Mouse (Mus musculus): ENCODE data around the gene P4hb.

DNA sequence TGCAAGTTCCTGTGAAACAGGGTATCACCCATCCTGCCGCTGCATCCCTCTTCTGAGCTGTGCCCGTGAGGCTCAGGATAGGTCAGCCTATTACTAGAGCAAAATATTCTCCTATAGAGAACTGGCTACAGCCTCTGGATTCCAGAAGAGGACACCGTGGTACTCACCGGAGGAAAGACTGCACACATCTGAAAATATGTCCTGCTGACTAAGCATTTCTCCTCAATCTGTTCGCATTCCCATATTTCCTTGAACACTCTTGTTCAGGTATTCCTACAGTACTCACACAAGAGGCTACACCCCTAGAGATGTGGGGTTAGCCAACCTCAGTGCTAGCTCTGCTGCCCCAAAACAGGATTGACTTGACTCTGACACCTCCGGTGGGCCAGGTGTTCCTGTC, 4.7 kb downstream of the P4hb start:
- no peak for TF ChIP-seq TAL1 (IDR thresholded peaks at IDR 0.05; ENCODE audit: low read length)
- no peak for TF ChIP-seq GATA1 (IDR thresholded peaks at IDR 0.05; ENCODE audit: low read length)

Measured in erythroblast, embryonic 14.5 days (primary cell).